ENCODE assay signal across 11 mouse cellular contexts in genomic region chr6:5010553-5011416, GRCm38 (mm10).
A peak's percentile ranks its signal among the peaks of the same experiment; 100 is the strongest.
DNase-seq lines count a peak whose midpoint lies in the region; ATAC-seq lines count a peak whose summit lies in the region.
"Had no signal": no experiment of that assay in that cellular context is flagged by ENCODE, and none has a peak within 500 bp of the region (broad histone marks: within the 10 kb centered on the region; RNA-seq: fewer than 3 reads in every experiment).

No protein-coding gene starts in this region.

- H3K4me2 ChIP-seq in intestine, embryonic 14.5 days (ENCODE audit: low read length), result no peak overlapping the region
- H3K4me2 ChIP-seq in intestine, embryonic 16.5 days (ENCODE audit: low read depth, low read length), result no peak overlapping the region
- no peak overlapping the region for H3K4me2 ChIP-seq in embryonic facial prominence, embryonic 12.5 days (replicated peaks)
- no peak overlapping the region for H3K4me2 ChIP-seq in hindbrain, embryonic 16.5 days (ENCODE audit: low read length)
- H3K4me2 ChIP-seq in neural tube, embryonic 14.5 days (ENCODE audit: low read depth, low read length), result 0 out of 2 replicates have a peak overlapping the region, but pooled peaks have one; percentile 12
- H3K4me2 ChIP-seq: heart, embryonic 12.5 days; liver, embryonic 15.5 days had no signal

- ATAC-seq in intestine, embryonic 14.5 days (replicated peaks; ENCODE audit: low FRiP score, low TSS enrichment, low read depth), result no peak
- no peak for ATAC-seq in intestine, embryonic 16.5 days
- ATAC-seq in embryonic facial prominence, embryonic 12.5 days (ENCODE audit: insufficient number of reproducible peaks, insufficient read depth, low FRiP score, low TSS enrichment), result no peak
- ATAC-seq in hindbrain, embryonic 16.5 days, result peak; percentile 48; the same call in 1 of the 2 replicates
- peak; percentile 39; the same call in 1 of the 2 replicates for ATAC-seq in neural tube, embryonic 14.5 days (ENCODE audit: low read depth)

- H3K36me3 ChIP-seq in intestine, embryonic 14.5 days (ENCODE audit: control insufficient read depth, insufficient read depth, low read length), result no peaks in the 10 kb centered on the region
- no peaks in the 10 kb centered on the region for H3K36me3 ChIP-seq in intestine, embryonic 16.5 days (ENCODE audit: control insufficient read depth, insufficient read depth, low read length)
- no peaks in the 10 kb centered on the region for H3K36me3 ChIP-seq in embryonic facial prominence, embryonic 12.5 days
- no peaks in the 10 kb centered on the region for H3K36me3 ChIP-seq in hindbrain, embryonic 16.5 days (ENCODE audit: control insufficient read depth, insufficient read depth, low read length)
- H3K36me3 ChIP-seq in neural tube, embryonic 14.5 days (ENCODE audit: control insufficient read depth, insufficient read depth, low read length), result no peaks in the 10 kb centered on the region
- H3K36me3 ChIP-seq: heart, embryonic 12.5 days; liver, embryonic 15.5 days had no signal

- H3K4me1 ChIP-seq in intestine, embryonic 14.5 days (replicated peaks; ENCODE audit: control insufficient read depth, insufficient read depth, low read length), result peaks cover 25% of the 10 kb centered on the region
- H3K4me1 ChIP-seq in intestine, embryonic 16.5 days (ENCODE audit: control insufficient read depth, insufficient read depth, low read length), result 0 out of 2 replicates have a peak, but pooled peaks cover 3% of the 10 kb centered on the region
- peaks cover 20% of the 10 kb centered on the region for H3K4me1 ChIP-seq in embryonic facial prominence, embryonic 12.5 days
- H3K4me1 ChIP-seq in hindbrain, embryonic 16.5 days (ENCODE audit: control insufficient read depth, insufficient read depth, low read depth, low read length), result no peaks in the 10 kb centered on the region
- H3K4me1 ChIP-seq in neural tube, embryonic 14.5 days (ENCODE audit: control insufficient read depth, insufficient read depth, low read length), result peaks cover 10% of the 10 kb centered on the region; the same call in 1 of the 2 replicates
- H3K4me1 ChIP-seq: liver, embryonic 15.5 days had no signal

- no peaks in the 10 kb centered on the region for H3K9me3 ChIP-seq in intestine, embryonic 14.5 days (ENCODE audit: control insufficient read depth, low read length)
- H3K9me3 ChIP-seq in intestine, embryonic 16.5 days (ENCODE audit: control insufficient read depth, low read length), result no peaks in the 10 kb centered on the region
- H3K9me3 ChIP-seq in embryonic facial prominence, embryonic 12.5 days, result no peaks in the 10 kb centered on the region
- H3K9me3 ChIP-seq in hindbrain, embryonic 16.5 days (ENCODE audit: control insufficient read depth, low read length), result no peaks in the 10 kb centered on the region
- H3K9me3 ChIP-seq in neural tube, embryonic 14.5 days (ENCODE audit: control insufficient read depth, low read length), result no peaks in the 10 kb centered on the region
- H3K9me3 ChIP-seq: heart, embryonic 12.5 days; liver, embryonic 15.5 days had no signal

- no peak overlapping the region for H3K9ac ChIP-seq in intestine, embryonic 14.5 days (ENCODE audit: low read length)
- no peak overlapping the region for H3K9ac ChIP-seq in intestine, embryonic 16.5 days (ENCODE audit: low read depth, low read length)
- H3K9ac ChIP-seq in embryonic facial prominence, embryonic 12.5 days, result no peak overlapping the region
- no peak overlapping the region for H3K9ac ChIP-seq in hindbrain, embryonic 16.5 days (ENCODE audit: low read depth, low read length)
- H3K9ac ChIP-seq in neural tube, embryonic 14.5 days (replicated peaks; ENCODE audit: low read depth, low read length), result no peak overlapping the region
- H3K9ac ChIP-seq: heart, embryonic 12.5 days; liver, embryonic 15.5 days had no signal

- H3K27me3 ChIP-seq in intestine, embryonic 14.5 days (replicated peaks; ENCODE audit: control insufficient read depth, insufficient read depth, low read length), result no peaks in the 10 kb centered on the region
- H3K27me3 ChIP-seq in intestine, embryonic 16.5 days (replicated peaks; ENCODE audit: control insufficient read depth, insufficient read depth, low read length), result no peaks in the 10 kb centered on the region
- no peaks in the 10 kb centered on the region for H3K27me3 ChIP-seq in embryonic facial prominence, embryonic 12.5 days
- no peaks in the 10 kb centered on the region for H3K27me3 ChIP-seq in hindbrain, embryonic 16.5 days (replicated peaks; ENCODE audit: control insufficient read depth, insufficient read depth, low read length)
- no peaks in the 10 kb centered on the region for H3K27me3 ChIP-seq in neural tube, embryonic 14.5 days (ENCODE audit: control insufficient read depth, insufficient read depth, low read length)
- H3K27me3 ChIP-seq: heart, embryonic 12.5 days; liver, embryonic 15.5 days had no signal

- no peak overlapping the region for H3K4me3 ChIP-seq in intestine, embryonic 14.5 days (ENCODE audit: low read depth, low read length)
- H3K4me3 ChIP-seq in intestine, embryonic 16.5 days (ENCODE audit: low read length), result no peak overlapping the region
- no peak overlapping the region for H3K4me3 ChIP-seq in embryonic facial prominence, embryonic 12.5 days
- H3K4me3 ChIP-seq in hindbrain, embryonic 16.5 days (ENCODE audit: low read length), result no peak overlapping the region
- H3K4me3 ChIP-seq in neural tube, embryonic 14.5 days (ENCODE audit: low read depth, low read length), result no peak overlapping the region
- H3K4me3 ChIP-seq: heart, embryonic 12.5 days; liver, embryonic 15.5 days had no signal

- H3K27ac ChIP-seq in intestine, embryonic 14.5 days (ENCODE audit: low read depth), result no peak overlapping the region
- no peak overlapping the region for H3K27ac ChIP-seq in intestine, embryonic 16.5 days (ENCODE audit: low read length)
- H3K27ac ChIP-seq in embryonic facial prominence, embryonic 12.5 days, result peak overlapping the region; percentile 67
- H3K27ac ChIP-seq in hindbrain, embryonic 16.5 days (ENCODE audit: low read depth, low read length), result no peak overlapping the region
- no peak overlapping the region for H3K27ac ChIP-seq in neural tube, embryonic 14.5 days (ENCODE audit: low read depth, low read length)
- H3K27ac ChIP-seq: liver, embryonic 15.5 days had no signal

- 45% methylated on average over 11 of the region's 11 CpGs for WGBS in intestine, embryonic 14.5 days
- 47% methylated on average over 11 of the region's 11 CpGs for WGBS in intestine, embryonic 16.5 days
- WGBS in embryonic facial prominence, embryonic 12.5 days, result 37% methylated on average over 11 of the region's 11 CpGs
- WGBS in hindbrain, embryonic 16.5 days, result 23% methylated on average over 11 of the region's 11 CpGs
- 14% methylated on average over 11 of the region's 11 CpGs for WGBS in neural tube, embryonic 14.5 days

- peak; percentile 51 for DNase-seq in intestine, embryonic 14.5 days (ENCODE audit: low spot score)
- no peak for DNase-seq in adrenal gland, adult 8-10 months
- no peak for DNase-seq in ovary, postnatal 36 days (ENCODE audit: low spot score)
- DNase-seq in layer of hippocampus, postnatal 25 days (ENCODE audit: extremely low spot score in 1 of 2, low spot score in 1 of 2), result no peak
- DNase-seq: kidney, postnatal 25 days had no signal

Comparison
In these comparisons a context has a peak if more than half of its experiments do, and no peak if none do; other contexts are left out.
1. ATAC-seq: peak in hindbrain, embryonic 16.5 days (single experiment) and neural tube, embryonic 14.5 days (single experiment); none in intestine, embryonic 14.5 days (single experiment), intestine, embryonic 16.5 days (single experiment) and embryonic facial prominence, embryonic 12.5 days (single experiment).